Mouse (Mus musculus): ENCODE measurements around the gene Vax1. TPM values are rescaled to one million over a fixed set of nuclear protein-coding genes. Genes with fewer than 3 reads are reported as not detected.

The Vax1 gene
- 0.90 and 1.0 TPM in 2 replicates for polyA plus RNA-seq (2015; fragmentation: Nextera tagmentation; extraction: Ambion mirVana)

DNA sequence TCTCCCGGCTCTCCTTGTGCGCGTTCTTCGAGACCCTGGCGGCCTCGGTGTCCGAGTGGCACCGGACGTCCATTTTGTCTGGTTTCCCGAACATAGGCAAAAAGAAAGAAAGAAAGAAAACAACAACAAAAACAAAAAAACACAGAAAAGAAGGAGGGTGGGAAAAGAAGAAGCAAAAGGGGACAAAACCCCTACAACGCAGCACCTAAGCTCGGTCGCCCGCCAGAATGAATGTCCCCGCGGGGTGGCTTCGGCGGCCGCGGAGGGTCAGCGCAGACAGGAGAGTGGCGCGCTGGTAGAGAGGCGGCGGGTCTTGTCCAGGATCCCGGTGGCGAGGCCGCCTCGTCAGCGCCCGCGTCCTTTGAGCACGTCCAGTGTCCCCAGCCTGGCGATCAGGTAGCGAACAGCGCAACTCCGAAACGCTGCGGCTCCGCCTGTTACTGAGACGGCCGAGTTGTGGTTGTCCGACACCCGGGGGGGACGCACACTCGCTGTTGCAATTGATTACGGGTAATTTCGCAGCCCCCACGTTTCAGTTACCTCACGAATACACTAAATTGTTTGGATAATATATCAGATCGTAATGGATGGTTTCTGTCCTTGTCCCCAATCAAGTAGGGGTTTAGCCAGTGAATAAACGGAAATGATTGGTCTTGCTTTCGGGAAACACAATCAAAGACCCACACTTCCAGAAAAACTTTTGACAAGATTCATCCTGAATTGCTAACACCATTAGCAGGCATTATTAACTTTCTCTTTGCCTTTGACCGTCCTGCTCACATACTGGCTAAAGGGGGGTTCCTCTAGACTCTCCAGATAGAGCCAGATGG is at the start of gene Vax1:
TSS of gene Vax1 (minus strand) at position 121 of the 830 bp plus-strand sequence.
- Histone ChIP-seq H3K4me3 (peak within 1 kb of the TSS; percentile 57), H3K36me3 (ENCODE audit: poor library complexity, severe bottlenecking) (no peaks in the 10 kb centered on the region), H3K4me2 (peak within 1 kb of the TSS; percentile 77), H3K4me1 (peaks cover 56% of the 10 kb centered on the region), H3K9ac (peak within 1 kb of the TSS; percentile 89), H3K27ac (peak within 1 kb of the TSS; percentile 87), H3K9me3 (replicated peaks) (no peaks in the 10 kb centered on the region), H3K27me3 (peaks cover 86% of the 10 kb centered on the region)
- ATAC-seq, result peak; percentile 31; the same call in 1 of the 2 replicates
- under 1% methylated on average over 54 of the region's 54 CpGs for WGBS

DNA sequence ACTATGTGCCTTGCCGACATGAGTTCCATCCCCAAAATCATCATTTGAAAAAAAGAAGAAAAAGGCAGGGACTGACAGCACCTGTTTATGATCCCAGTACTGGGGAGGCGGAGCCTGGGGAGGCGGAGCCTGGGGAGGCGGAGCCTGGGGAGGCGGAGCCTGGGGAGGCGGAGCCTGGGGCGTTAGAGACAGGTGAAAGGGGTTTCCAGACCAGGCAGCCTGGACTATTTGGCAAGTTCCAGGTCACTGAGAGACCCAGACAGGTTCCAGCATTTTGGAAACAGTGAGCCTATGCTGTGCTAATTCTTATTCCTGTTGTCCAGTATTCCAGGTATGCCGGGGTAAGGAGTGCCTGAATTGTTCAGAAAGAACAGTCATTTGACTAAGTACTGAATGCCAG is 49.1 kb upstream of the Vax1 start, which contains the start of gene Kcnk18:
TSS of gene Kcnk18 (plus strand) at position 224 of the 400 bp plus-strand sequence.
- no peak within 1 kb of the TSS for H3K27ac ChIP-seq

DNA sequence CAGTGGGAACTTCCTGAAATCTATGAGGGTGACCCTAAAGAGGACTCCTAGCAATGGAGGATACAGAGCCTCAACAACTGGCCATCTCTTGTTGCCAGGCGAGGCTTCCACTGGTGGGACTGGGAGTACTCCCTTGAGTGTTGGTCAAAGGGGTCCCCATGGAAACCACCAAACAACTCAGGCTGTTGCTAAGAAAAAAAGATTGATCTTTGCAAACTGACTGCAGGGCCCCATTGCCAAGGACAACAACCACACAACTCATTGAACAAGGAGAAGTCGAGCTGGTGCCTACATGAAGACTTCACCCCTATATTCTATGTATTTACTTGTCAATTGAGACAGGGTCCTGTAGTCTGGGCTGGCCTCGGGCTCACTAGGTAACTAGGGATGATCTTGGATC is 47.0 kb upstream of the Vax1 start:
- ATAC-seq, result no peak
- Histone ChIP-seq H3K36me3 (ENCODE audit: poor library complexity, severe bottlenecking) (no peaks in the 10 kb centered on the region), H3K4me1 (no peaks in the 10 kb centered on the region), H3K27ac (no peak overlapping the region), H3K27me3 (no peaks in the 10 kb centered on the region), H3K4me2 (no peak overlapping the region), H3K9ac (no peak overlapping the region), H3K9me3 (replicated peaks) (no peaks in the 10 kb centered on the region), H3K4me3 (no peak overlapping the region)
- 79% methylated on average over 3 of the region's 3 CpGs for WGBS

More for the DNA sequence above, 49.1 kb upstream of the Vax1 start, which contains the start of gene Kcnk18:
- Histone ChIP-seq H3K9ac (no peak within 1 kb of the TSS), H3K9me3 (replicated peaks) (no peaks in the 10 kb centered on the region), H3K36me3 (ENCODE audit: poor library complexity, severe bottlenecking) (no peaks in the 10 kb centered on the region), H3K4me3 (no peak within 1 kb of the TSS), H3K4me2 (no peak within 1 kb of the TSS), H3K27me3 (no peaks in the 10 kb centered on the region), H3K4me1 (no peaks in the 10 kb centered on the region)
- WGBS, result 94% methylated on average over 8 of the region's 8 CpGs
- no peak for ATAC-seq

DNA sequence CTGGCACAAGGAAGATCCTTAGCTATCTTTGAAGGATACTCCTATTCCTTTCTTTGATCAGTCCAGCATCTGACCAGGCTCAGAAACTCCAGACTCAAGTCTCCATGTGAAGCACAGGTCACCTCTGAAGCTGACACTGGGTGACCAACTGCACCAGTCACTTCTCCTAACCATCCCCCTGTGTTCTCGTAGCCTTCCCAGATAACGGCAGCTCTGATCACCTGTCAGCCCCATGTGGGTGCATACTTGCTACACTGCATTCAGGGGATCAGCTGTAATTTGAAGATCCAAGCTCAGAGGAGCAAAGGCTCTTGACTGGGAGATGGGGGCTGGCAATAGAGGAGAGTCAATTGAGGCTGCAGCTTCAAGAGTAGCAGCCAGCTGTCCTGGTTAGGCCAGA is 39.1 kb upstream of the Vax1 start:
- H3K4me2 ChIP-seq, result no peak overlapping the region
- H3K27me3 ChIP-seq, result peaks cover 19% of the 10 kb centered on the region; the same call in 1 of the 2 replicates
- no peak overlapping the region for H3K4me3 ChIP-seq
- 75% methylated on average over 2 of the region's 2 CpGs for WGBS
- no peaks in the 10 kb centered on the region for H3K9me3 ChIP-seq (replicated peaks)
- no peak overlapping the region for H3K27ac ChIP-seq
- H3K36me3 ChIP-seq (ENCODE audit: poor library complexity, severe bottlenecking), result no peaks in the 10 kb centered on the region
- no peaks in the 10 kb centered on the region for H3K4me1 ChIP-seq
- H3K9ac ChIP-seq, result no peak overlapping the region
- ATAC-seq, result no peak

DNA sequence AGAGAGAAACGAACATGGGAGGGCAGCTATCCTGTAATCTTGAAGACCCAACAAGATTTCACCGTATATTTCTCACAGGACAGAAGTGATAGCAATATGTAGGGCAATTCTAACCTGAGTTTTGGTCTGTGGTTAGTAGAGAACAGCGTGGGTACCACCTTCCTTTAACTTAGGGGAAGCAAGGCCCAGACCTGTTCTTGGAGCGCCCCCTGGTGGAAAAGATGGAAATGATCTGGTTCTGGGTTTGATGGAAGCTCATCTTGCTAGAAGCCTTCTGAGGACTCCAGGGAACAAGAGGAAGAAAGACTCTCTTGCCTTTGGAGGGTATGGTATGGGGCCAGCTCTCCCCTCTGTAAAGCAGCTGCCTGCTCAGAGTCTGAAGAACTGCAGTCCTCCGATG is 38.6 kb upstream of the Vax1 start:
- Histone ChIP-seq H3K9me3 (replicated peaks) (no peaks in the 10 kb centered on the region), H3K27me3 (peaks cover 19% of the 10 kb centered on the region; the same call in 1 of the 2 replicates), H3K4me3 (no peak overlapping the region), H3K4me2 (no peak overlapping the region), H3K9ac (no peak overlapping the region), H3K4me1 (no peaks in the 10 kb centered on the region), H3K27ac (no peak overlapping the region), H3K36me3 (ENCODE audit: poor library complexity, severe bottlenecking) (no peaks in the 10 kb centered on the region)
- WGBS, result 30% methylated on average over 5 of the region's 5 CpGs
- 0 out of 2 replicates have a peak, but pooled peaks have one; percentile 55 for ATAC-seq

DNA sequence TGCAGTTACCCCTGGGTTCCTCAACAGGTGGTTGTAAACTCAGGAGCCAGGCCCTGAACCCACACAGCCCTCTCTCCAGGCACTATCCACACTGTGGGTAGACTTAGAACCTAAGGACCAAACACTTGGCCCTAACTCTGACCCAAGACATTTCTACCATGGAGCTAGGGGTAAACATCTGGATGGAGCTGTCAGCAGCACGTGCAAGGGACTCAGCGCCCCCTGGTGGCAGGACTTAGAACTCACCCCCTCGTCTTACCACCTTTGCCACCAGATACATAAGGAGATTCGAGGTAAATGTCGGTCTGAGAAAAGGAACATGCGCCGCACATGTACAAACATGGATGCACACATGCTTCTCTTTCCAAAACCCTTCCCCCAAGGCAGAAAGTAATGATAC is 28.3 kb upstream of the Vax1 start:
- no peak overlapping the region for H3K27ac ChIP-seq
- WGBS, result 41% methylated on average over 7 of the region's 7 CpGs
- H3K27me3 ChIP-seq, result peaks cover 58% of the 10 kb centered on the region
- peaks cover 7% of the 10 kb centered on the region; the same call in 1 of the 2 replicates for H3K9me3 ChIP-seq (replicated peaks)
- no peak overlapping the region for H3K9ac ChIP-seq
- H3K4me2 ChIP-seq, result no peak overlapping the region
- no peaks in the 10 kb centered on the region for H3K36me3 ChIP-seq (ENCODE audit: poor library complexity, severe bottlenecking)
- H3K4me1 ChIP-seq, result peaks cover 14% of the 10 kb centered on the region
- no peak for ATAC-seq
- no peak overlapping the region for H3K4me3 ChIP-seq

DNA sequence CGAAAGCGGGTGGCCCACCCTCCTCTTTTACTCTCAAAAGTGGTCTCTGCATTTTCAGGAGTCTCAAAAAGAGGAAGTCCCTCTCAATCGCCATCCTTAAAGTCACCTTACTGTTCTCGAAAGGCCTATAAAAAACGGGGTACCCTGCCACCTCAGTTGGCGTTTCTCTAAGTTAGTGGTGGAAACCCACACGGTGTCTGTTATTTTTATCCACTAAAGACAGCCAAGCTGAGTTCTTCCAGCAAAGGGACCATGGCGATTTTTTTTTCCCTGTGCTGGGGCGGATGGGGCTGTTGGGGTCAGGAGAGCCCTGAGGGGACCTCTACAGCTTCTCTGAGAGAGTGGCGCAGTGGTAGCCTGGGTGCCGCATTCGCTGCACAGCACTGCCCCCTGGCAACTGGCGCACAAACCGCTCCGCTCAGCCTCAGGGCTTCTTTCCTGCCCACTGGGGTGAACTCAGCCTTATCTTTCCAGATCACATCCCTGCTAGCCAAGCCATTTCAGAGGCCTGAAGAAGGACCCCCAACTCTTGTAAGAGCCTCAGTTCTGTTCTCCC is 26.3 kb upstream of the Vax1 start:
- 2% methylated on average over 15 of the region's 15 CpGs for WGBS
- Histone ChIP-seq H3K4me1 (peaks cover 14% of the 10 kb centered on the region), H3K27ac (no peak overlapping the region), H3K4me3 (0 out of 2 replicates have a peak overlapping the region, but pooled peaks have one; percentile 0), H3K9ac (no peak overlapping the region; the same call in 1 of the 2 replicates), H3K9me3 (replicated peaks) (peaks cover 7% of the 10 kb centered on the region; the same call in 1 of the 2 replicates), H3K4me2 (peak overlapping the region; percentile 61), H3K27me3 (peaks cover 77% of the 10 kb centered on the region), H3K36me3 (ENCODE audit: poor library complexity, severe bottlenecking) (no peaks in the 10 kb centered on the region)
- peak; percentile 93 for ATAC-seq

DNA sequence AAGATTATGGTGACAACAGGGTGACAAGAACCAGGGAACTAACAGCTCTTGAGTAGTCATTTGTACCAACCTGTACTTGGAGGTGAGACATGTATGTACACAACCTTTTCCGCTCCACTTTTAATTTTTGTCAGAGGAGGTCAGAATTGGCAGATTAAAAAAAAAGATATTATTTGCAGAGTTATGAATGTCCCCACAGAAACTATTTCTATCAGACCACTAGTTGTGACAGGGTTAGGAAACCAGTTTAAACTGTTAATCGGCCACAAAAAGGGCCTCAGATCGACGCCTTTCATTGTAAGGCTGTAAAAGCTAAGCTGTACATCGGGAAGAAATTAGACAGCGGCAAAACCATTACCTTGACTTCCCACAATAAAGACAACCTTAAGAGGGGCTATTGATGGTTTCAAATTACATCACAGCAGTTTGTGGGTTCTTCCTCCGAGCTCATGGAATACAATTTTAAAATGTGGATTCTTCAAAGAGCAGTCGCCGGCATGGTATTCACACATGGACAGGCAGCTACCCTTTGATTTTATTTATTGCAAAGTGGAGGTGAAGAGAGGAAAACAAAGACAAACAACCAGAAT is 25.4 kb upstream of the Vax1 start:
- H3K9ac ChIP-seq, result peak overlapping the region; percentile 63; the same call in 1 of the 2 replicates

DNA sequence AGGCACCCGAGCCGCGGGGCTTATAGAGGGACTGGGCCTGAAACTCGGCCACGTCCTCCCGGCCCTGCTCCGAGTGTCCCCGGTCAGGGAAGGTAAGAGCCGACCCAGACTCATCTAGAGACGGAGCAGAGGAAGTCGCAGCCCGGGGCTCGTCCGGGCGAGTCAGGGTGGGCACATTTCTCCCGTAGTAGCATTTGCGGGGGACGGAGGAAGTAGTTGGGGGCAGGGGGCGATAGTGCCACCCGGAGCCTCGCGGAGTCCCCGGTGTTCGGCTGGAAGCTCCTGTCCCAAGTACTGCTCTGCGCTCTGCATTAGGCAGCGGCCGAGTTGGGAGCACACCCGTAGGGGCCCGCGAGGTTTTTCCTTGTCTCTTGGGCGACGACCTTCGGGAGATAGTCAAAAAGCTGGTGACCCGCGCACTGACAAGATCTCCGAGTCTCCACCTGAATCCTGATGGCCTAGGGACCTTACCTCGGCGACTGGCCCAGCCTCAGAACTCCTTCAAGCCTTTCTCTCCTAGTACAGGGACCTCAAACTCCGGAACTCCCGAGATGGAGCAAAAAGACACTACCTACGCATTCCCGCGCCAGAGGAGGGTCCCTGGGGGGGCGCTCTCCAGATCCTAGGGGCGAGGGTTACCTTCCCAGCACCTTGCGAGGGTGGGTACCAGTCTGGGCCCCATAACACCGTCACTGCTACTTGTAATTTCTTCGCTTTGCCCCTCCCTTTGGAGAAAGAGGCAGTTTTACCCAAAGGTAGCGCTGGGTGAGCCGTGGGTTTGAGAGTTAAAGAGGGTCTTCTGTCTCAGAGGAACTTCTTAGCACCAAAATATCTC is 24.3 kb upstream of the Vax1 start:
- ATAC-seq, result 0 out of 2 replicates have a peak, but pooled peaks have one; percentile 29
- Histone ChIP-seq H3K4me3 (peak overlapping the region; percentile 38), H3K4me1 (peaks cover 14% of the 10 kb centered on the region), H3K27me3 (peaks cover 92% of the 10 kb centered on the region), H3K9me3 (replicated peaks) (no peaks in the 10 kb centered on the region), H3K4me2 (peak overlapping the region; percentile 61), H3K9ac (peak overlapping the region; percentile 63), H3K36me3 (ENCODE audit: poor library complexity, severe bottlenecking) (no peaks in the 10 kb centered on the region), H3K27ac (peak overlapping the region; percentile 61)
- under 1% methylated on average over 50 of the region's 50 CpGs for WGBS

More for the DNA sequence above, 25.4 kb upstream of the Vax1 start:
- H3K36me3 ChIP-seq (ENCODE audit: poor library complexity, severe bottlenecking), result no peaks in the 10 kb centered on the region
- H3K27ac ChIP-seq, result no peak overlapping the region
- H3K27me3 ChIP-seq, result peaks cover 86% of the 10 kb centered on the region
- H3K4me1 ChIP-seq, result peaks cover 14% of the 10 kb centered on the region
- H3K4me2 ChIP-seq, result peak overlapping the region; percentile 61
- WGBS, result 9% methylated on average over 9 of the region's 9 CpGs
- peaks cover 7% of the 10 kb centered on the region; the same call in 1 of the 2 replicates for H3K9me3 ChIP-seq (replicated peaks)
- peak overlapping the region; percentile 38; the same call in 1 of the 2 replicates for H3K4me3 ChIP-seq
- no peak for ATAC-seq

DNA sequence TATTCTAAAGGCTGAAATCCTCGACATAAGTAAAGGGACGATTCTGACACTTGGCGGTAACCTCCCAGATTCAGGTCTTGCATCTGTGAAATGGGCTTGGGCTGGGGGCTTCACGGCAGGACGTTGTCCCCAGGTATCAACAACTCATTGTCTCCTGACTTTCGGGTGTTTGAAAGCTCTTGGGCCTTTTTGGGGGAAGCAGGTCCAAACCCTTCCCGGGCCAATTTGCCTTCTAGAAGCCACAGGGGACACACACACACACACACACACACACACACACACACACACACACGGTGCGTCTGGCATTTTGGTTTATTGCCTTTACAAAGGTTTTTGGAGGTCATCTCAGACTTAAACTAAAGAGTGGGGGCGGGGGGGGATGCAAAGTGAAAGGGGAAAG is 23.6 kb upstream of the Vax1 start:
- no peak for ATAC-seq
- H3K27me3 ChIP-seq, result peaks cover 94% of the 10 kb centered on the region
- no peaks in the 10 kb centered on the region for H3K36me3 ChIP-seq (ENCODE audit: poor library complexity, severe bottlenecking)
- peak overlapping the region; percentile 38 for H3K4me3 ChIP-seq
- H3K9ac ChIP-seq, result peak overlapping the region; percentile 63
- no peaks in the 10 kb centered on the region for H3K9me3 ChIP-seq (replicated peaks)
- H3K4me1 ChIP-seq, result peaks cover 14% of the 10 kb centered on the region
- 2% methylated on average over 10 of the region's 10 CpGs for WGBS
- peak overlapping the region; percentile 61 for H3K4me2 ChIP-seq
- peak overlapping the region; percentile 61; the same call in 1 of the 2 replicates for H3K27ac ChIP-seq

DNA sequence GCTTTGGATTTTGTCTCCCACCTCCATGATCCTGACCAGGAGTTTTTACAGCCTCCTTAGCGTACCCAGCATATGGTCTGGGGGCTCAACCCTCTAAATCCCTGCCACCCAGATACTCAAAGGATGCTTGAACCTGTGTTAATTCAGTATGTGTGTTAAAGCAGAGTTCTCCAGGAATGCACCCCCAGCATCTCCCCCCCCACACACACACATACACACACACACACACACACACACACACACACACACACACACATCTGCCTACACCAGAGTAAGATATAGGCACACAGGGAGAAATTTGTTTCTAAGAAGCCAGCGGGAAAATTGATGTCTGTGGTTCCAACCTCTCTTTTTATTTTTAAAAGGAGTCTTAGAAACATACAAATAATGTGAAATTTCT is 22.6 kb upstream of the Vax1 start:
- 13% methylated on average over 2 of the region's 2 CpGs for WGBS
- Histone ChIP-seq H3K27ac (no peak overlapping the region), H3K27me3 (peaks cover 94% of the 10 kb centered on the region), H3K4me2 (0 out of 2 replicates have a peak overlapping the region, but pooled peaks have one; percentile 11), H3K36me3 (ENCODE audit: poor library complexity, severe bottlenecking) (no peaks in the 10 kb centered on the region), H3K4me1 (peaks cover 14% of the 10 kb centered on the region), H3K9me3 (replicated peaks) (no peaks in the 10 kb centered on the region), H3K4me3 (no peak overlapping the region), H3K9ac (no peak overlapping the region)
- no peak for ATAC-seq

Data from forebrain, embryonic 13.5 days (tissue).